Mouse (Mus musculus) C2C12 (cell line): ENCODE measurements around the gene 4930404H24Rik.

ENCODE experiments used
- CTCF ChIP-seq: IDR thresholded peaks from one replicate; pipeline ENCODE4 v1.5.1; 2011; ENCODE audit not compliant: control insufficient read depth, insufficient read depth, insufficient read length
- MYOG ChIP-seq: IDR thresholded peaks from one replicate; pipeline ENCODE4 v1.6.1; 2011; ENCODE audit not compliant: control insufficient read depth, insufficient read length; ENCODE audit errors: extremely low read depth

- TF ChIP-seq MYOG = no peak
- no peak for TF ChIP-seq CTCF
These were observed 38.4 kb downstream of the 4930404H24Rik start for GRCm38 (mm10) chr2:153530948-153531347.
